Mouse (Mus musculus): ENCODE data around the gene Nos2. TPM values are rescaled to one million over a fixed set of nuclear protein-coding genes. Genes with fewer than 3 reads are reported as not detected.

Nos2 gene
- polyA plus RNA-seq, 1 experiment from 2014 or later = 0.49 TPM

DNA sequence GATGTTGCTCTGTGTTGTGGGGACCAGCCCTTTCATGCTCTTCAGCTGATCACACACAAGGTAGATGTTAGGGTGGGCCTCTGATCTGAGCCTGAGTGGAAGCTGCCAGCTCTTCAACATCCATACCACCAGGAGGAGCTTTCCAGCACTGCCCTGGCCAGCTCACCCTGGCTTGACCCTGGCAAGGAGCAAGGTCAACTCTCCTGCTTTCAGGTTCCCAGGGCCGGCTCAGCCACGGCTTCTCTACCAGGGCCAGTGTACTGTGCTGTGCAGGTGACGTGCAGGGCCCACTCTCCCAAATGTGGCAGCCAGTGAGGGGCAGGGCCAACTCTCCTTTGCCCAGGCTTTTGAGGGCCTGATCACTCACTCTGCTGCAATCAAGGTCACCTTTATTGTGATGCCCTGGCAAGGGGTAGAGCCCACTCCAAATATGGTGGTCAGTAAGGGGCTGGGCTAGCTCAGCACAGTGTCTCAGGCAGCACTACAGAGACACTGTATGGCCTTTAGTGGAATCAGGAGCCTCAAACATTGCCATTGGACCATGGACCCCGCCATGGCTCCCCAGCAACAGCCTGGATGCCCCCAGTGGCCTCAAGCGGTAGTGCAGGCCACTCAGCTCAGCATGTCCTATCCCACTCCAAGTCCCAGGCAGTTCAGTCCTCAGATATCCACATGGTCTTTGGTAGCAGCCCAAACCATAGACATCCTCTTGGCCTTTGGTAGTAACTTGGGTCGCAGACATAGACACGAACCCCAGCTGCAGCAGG, 24.0 kb upstream of the Nos2 start:
- Histone ChIP-seq H3K27me3 (ENCODE audit: control insufficient read depth, insufficient read depth, low read length) (no peaks in the 10 kb centered on the region), H3K4me1 (ENCODE audit: control insufficient read depth, insufficient read depth, low read length) (no peaks in the 10 kb centered on the region), H3K9me3 (replicated peaks; ENCODE audit: control insufficient read depth, low read length) (no peaks in the 10 kb centered on the region), H3K27ac (replicated peaks; ENCODE audit: low read depth, low read length) (no peak overlapping the region), H3K4me3 (ENCODE audit: low read depth, low read length) (no peak overlapping the region), H3K9ac (replicated peaks; ENCODE audit: low read length) (no peak overlapping the region), H3K4me2 (ENCODE audit: low read depth, low read length) (no peak overlapping the region), H3K36me3 (replicated peaks; ENCODE audit: control insufficient read depth, insufficient read depth, low read depth, low read length) (no peaks in the 10 kb centered on the region)
- WGBS = 69% methylated on average over 7 of the region's 7 CpGs
- no peak for ATAC-seq (replicated peaks; ENCODE audit: insufficient number of reproducible peaks, low FRiP score, low TSS enrichment, low read depth)
- peak; percentile 50 for DNase-seq (ENCODE audit: low spot score)

- no peak for ATAC-seq (replicated peaks; ENCODE audit: insufficient number of reproducible peaks, low FRiP score, low TSS enrichment, low read depth)
- WGBS = 86% methylated on average over 6 of the region's 6 CpGs
- Histone ChIP-seq H3K36me3 (replicated peaks; ENCODE audit: control insufficient read depth, insufficient read depth, low read depth, low read length) (no peaks in the 10 kb centered on the region), H3K4me3 (ENCODE audit: low read depth, low read length) (no peak overlapping the region), H3K9me3 (replicated peaks; ENCODE audit: control insufficient read depth, low read length) (no peaks in the 10 kb centered on the region), H3K27me3 (ENCODE audit: control insufficient read depth, insufficient read depth, low read length) (no peaks in the 10 kb centered on the region), H3K4me2 (ENCODE audit: low read depth, low read length) (no peak overlapping the region), H3K27ac (replicated peaks; ENCODE audit: low read depth, low read length) (no peak overlapping the region), H3K4me1 (ENCODE audit: control insufficient read depth, insufficient read depth, low read length) (no peaks in the 10 kb centered on the region), H3K9ac (replicated peaks; ENCODE audit: low read length) (no peak overlapping the region)
- no peak for DNase-seq (ENCODE audit: low spot score)
Measured at GRCm38 (mm10) chr11:78915473-78915872, 5.1 kb upstream of the Nos2 start.

GRCm38 (mm10) chr11:78916410-78916809, 4.2 kb upstream of the Nos2 start:
- Histone ChIP-seq H3K36me3 (replicated peaks; ENCODE audit: control insufficient read depth, insufficient read depth, low read depth, low read length) (no peaks in the 10 kb centered on the region), H3K9me3 (replicated peaks; ENCODE audit: control insufficient read depth, low read length) (no peaks in the 10 kb centered on the region), H3K27me3 (ENCODE audit: control insufficient read depth, insufficient read depth, low read length) (no peaks in the 10 kb centered on the region), H3K27ac (replicated peaks; ENCODE audit: low read depth, low read length) (no peak overlapping the region), H3K4me3 (ENCODE audit: low read depth, low read length) (no peak overlapping the region), H3K9ac (replicated peaks; ENCODE audit: low read length) (no peak overlapping the region), H3K4me1 (ENCODE audit: control insufficient read depth, insufficient read depth, low read length) (no peaks in the 10 kb centered on the region), H3K4me2 (ENCODE audit: low read depth, low read length) (no peak overlapping the region)
- 75% methylated on average over 1 of the region's 1 CpGs for WGBS
- no peak for DNase-seq (ENCODE audit: low spot score)
- ATAC-seq (replicated peaks; ENCODE audit: insufficient number of reproducible peaks, low FRiP score, low TSS enrichment, low read depth) = no peak

- no peak overlapping the region for H3K4me3 ChIP-seq (ENCODE audit: low read depth, low read length)
- H3K4me1 ChIP-seq (ENCODE audit: control insufficient read depth, insufficient read depth, low read length) = no peaks in the 10 kb centered on the region; the same call in 1 of the 2 replicates
- DNase-seq (ENCODE audit: low spot score) (no peak), ATAC-seq (replicated peaks; ENCODE audit: insufficient number of reproducible peaks, low FRiP score, low TSS enrichment, low read depth) (no peak)
- no peak overlapping the region for H3K4me2 ChIP-seq (ENCODE audit: low read depth, low read length)
- no peak overlapping the region for H3K9ac ChIP-seq (replicated peaks; ENCODE audit: low read length)
- 66% methylated on average over 4 of the region's 4 CpGs for WGBS
- no peaks in the 10 kb centered on the region for H3K9me3 ChIP-seq (replicated peaks; ENCODE audit: control insufficient read depth, low read length)
- H3K27me3 ChIP-seq (ENCODE audit: control insufficient read depth, insufficient read depth, low read length) = peaks cover 14% of the 10 kb centered on the region
- H3K36me3 ChIP-seq (replicated peaks; ENCODE audit: control insufficient read depth, insufficient read depth, low read depth, low read length) = no peaks in the 10 kb centered on the region
- no peak overlapping the region for H3K27ac ChIP-seq (replicated peaks; ENCODE audit: low read depth, low read length)
Measured at GRCm38 (mm10) chr11:78919745-78920144, 842 bp upstream of the Nos2 start.

DNA sequence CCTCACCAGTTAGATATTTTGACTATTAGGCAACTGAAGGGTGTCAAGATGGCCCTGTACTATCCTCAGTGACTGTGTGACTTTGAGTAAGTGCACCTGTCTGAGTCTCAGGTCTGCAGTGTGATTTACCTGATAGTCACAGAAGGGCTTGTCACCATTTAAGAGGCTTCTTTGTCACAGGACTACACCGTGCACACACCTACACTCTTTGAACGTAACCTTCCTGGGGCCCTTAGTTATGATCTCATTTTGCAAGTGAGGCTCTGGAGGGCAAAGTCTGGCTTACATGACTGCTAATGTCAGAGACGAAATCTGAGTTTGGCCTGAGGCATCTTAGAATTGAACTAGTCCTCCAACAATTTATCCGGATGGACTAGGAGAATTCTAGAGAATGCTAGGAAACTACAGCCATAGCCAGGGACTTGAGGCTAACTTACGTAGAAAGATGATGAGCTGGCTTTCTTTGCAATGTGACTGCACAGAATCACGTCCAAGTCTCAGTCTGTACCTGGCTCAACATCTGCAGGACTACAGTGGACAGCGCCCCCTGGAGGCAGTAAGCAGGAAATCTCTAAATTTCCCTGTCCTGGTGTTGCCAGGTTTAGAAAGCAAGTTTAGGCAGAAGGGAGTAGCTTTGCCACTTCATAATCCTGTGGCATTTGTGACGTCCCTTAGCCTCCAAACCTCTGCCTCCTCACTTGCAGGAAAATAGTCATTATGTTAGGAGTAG, 2.3 kb downstream of the Nos2 start:
- Histone ChIP-seq H3K27ac (replicated peaks; ENCODE audit: low read depth, low read length) (no peak overlapping the region), H3K9ac (replicated peaks; ENCODE audit: low read length) (no peak overlapping the region), H3K4me3 (ENCODE audit: low read depth, low read length) (no peak overlapping the region), H3K36me3 (replicated peaks; ENCODE audit: control insufficient read depth, insufficient read depth, low read depth, low read length) (no peaks in the 10 kb centered on the region), H3K27me3 (ENCODE audit: control insufficient read depth, insufficient read depth, low read length) (peaks cover 27% of the 10 kb centered on the region), H3K9me3 (replicated peaks; ENCODE audit: control insufficient read depth, low read length) (no peaks in the 10 kb centered on the region), H3K4me1 (ENCODE audit: control insufficient read depth, insufficient read depth, low read length) (no peaks in the 10 kb centered on the region; the same call in 1 of the 2 replicates), H3K4me2 (ENCODE audit: low read depth, low read length) (no peak overlapping the region)
- DNase-seq (ENCODE audit: low spot score) = peak; percentile 68
- no peak for ATAC-seq (replicated peaks; ENCODE audit: insufficient number of reproducible peaks, low FRiP score, low TSS enrichment, low read depth)
- WGBS = 33% methylated on average over 8 of the region's 8 CpGs

GRCm38 (mm10) chr11:78924111-78924510, 3.5 kb downstream of the Nos2 start:
- Histone ChIP-seq H3K9me3 (replicated peaks; ENCODE audit: control insufficient read depth, low read length) (no peaks in the 10 kb centered on the region), H3K4me1 (ENCODE audit: control insufficient read depth, insufficient read depth, low read length) (no peaks in the 10 kb centered on the region; the same call in 1 of the 2 replicates), H3K4me3 (ENCODE audit: low read depth, low read length) (no peak overlapping the region), H3K4me2 (ENCODE audit: low read depth, low read length) (no peak overlapping the region), H3K27ac (replicated peaks; ENCODE audit: low read depth, low read length) (no peak overlapping the region), H3K27me3 (ENCODE audit: control insufficient read depth, insufficient read depth, low read length) (peaks cover 27% of the 10 kb centered on the region), H3K9ac (replicated peaks; ENCODE audit: low read length) (no peak overlapping the region), H3K36me3 (replicated peaks; ENCODE audit: control insufficient read depth, insufficient read depth, low read depth, low read length) (no peaks in the 10 kb centered on the region)
- 6% methylated on average over 9 of the region's 9 CpGs for WGBS
- DNase-seq (ENCODE audit: low spot score) (peak; percentile 33), ATAC-seq (replicated peaks; ENCODE audit: insufficient number of reproducible peaks, low FRiP score, low TSS enrichment, low read depth) (no peak)

DNA sequence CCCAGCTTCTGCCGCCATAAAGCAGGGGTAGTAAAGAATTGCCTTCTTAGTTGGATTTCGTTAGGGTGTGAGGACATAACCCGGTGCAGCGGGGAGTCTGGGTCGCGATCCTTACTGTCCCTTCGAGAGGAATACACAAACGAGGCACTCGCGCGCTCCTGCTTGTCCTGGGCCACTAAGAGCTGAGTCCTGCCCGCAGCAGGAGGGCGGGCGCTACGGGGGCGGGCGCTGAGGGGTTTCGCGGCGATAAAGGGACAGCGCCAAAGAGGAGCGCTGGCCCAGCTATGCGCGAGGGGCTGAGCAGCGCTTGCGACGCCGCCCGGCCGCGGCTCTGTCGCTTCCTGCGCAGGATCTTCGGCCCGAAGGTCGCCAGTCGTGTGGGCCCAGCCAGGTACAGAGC, 4.3 kb downstream of the Nos2 start:
- under 1% methylated on average over 37 of the region's 37 CpGs for WGBS
- H3K4me2 ChIP-seq (ENCODE audit: low read depth, low read length) = peak overlapping the region; percentile 70
- H3K27me3 ChIP-seq (ENCODE audit: control insufficient read depth, insufficient read depth, low read length) = peaks cover 27% of the 10 kb centered on the region
- no peaks in the 10 kb centered on the region for H3K9me3 ChIP-seq (replicated peaks; ENCODE audit: control insufficient read depth, low read length)
- no peaks in the 10 kb centered on the region for H3K36me3 ChIP-seq (replicated peaks; ENCODE audit: control insufficient read depth, insufficient read depth, low read depth, low read length)
- no peaks in the 10 kb centered on the region; the same call in 1 of the 2 replicates for H3K4me1 ChIP-seq (ENCODE audit: control insufficient read depth, insufficient read depth, low read length)
- H3K9ac ChIP-seq (replicated peaks; ENCODE audit: low read length) = peak overlapping the region; percentile 50
- DNase-seq (ENCODE audit: low spot score) = peak; percentile 62
- no peak for ATAC-seq (replicated peaks; ENCODE audit: insufficient number of reproducible peaks, low FRiP score, low TSS enrichment, low read depth)
- H3K4me3 ChIP-seq (ENCODE audit: low read depth, low read length) = peak overlapping the region; percentile 36
- H3K27ac ChIP-seq (replicated peaks; ENCODE audit: low read depth, low read length) = no peak overlapping the region

GRCm38 (mm10) chr11:78929345-78929744, 8.8 kb downstream of the Nos2 start:
- Histone ChIP-seq H3K4me3 (ENCODE audit: low read depth, low read length) (no peak overlapping the region), H3K9ac (replicated peaks; ENCODE audit: low read length) (no peak overlapping the region), H3K27ac (replicated peaks; ENCODE audit: low read depth, low read length) (no peak overlapping the region), H3K36me3 (replicated peaks; ENCODE audit: control insufficient read depth, insufficient read depth, low read depth, low read length) (no peaks in the 10 kb centered on the region), H3K4me1 (ENCODE audit: control insufficient read depth, insufficient read depth, low read length) (no peaks in the 10 kb centered on the region), H3K4me2 (ENCODE audit: low read depth, low read length) (no peak overlapping the region), H3K27me3 (ENCODE audit: control insufficient read depth, insufficient read depth, low read length) (peaks cover 16% of the 10 kb centered on the region), H3K9me3 (replicated peaks; ENCODE audit: control insufficient read depth, low read length) (no peaks in the 10 kb centered on the region)
- DNase-seq (ENCODE audit: low spot score) (no peak), ATAC-seq (replicated peaks; ENCODE audit: insufficient number of reproducible peaks, low FRiP score, low TSS enrichment, low read depth) (no peak)
- WGBS = 84% methylated on average over 5 of the region's 5 CpGs

All from embryonic facial prominence, embryonic 11.5 days (tissue).